Mouse (Mus musculus): ENCODE results near the gene Cgnl1. TPM values are rescaled to one million over a fixed set of nuclear protein-coding genes. Genes with fewer than 3 reads are reported as not detected.
A peak's percentile ranks its signal among the peaks of the same experiment; 100 is the strongest.

The Cgnl1 gene
- total RNA-seq, 2 experiments from 2014 or later, result 11.4 to 11.5 TPM

GRCm38 (mm10) chr9:71609010-71609409, 162.4 kb downstream of the Cgnl1 start:
- no peak for TF ChIP-seq CTCF (IDR thresholded peaks at IDR 0.05)
- H3K27ac ChIP-seq, result no peak overlapping the region
- no peak overlapping the region for H3K4me3 ChIP-seq
- no peak for DNase-seq (ENCODE audit: extremely low spot score in 1 of 2, low spot score in 2 of 2)
- intact Hi-C loops (cut with DNase I), result no loop called here

- no peak for TF ChIP-seq CTCF (IDR thresholded peaks at IDR 0.05)
- DNase-seq (ENCODE audit: extremely low spot score in 1 of 2, low spot score in 2 of 2), result no peak
- H3K27ac ChIP-seq, result no peak overlapping the region
- intact Hi-C loops (cut with DNase I), result loop anchor here (1.0 kb wide), 1 partner anchor 25 kb away; no protein-coding TSS in a partner anchor
- H3K4me3 ChIP-seq, result no peak overlapping the region
These were observed 164.9 kb downstream of the Cgnl1 start for GRCm38 (mm10) chr9:71606296-71607057.

GRCm38 (mm10) chr9:71604914-71605635, 166.3 kb downstream of the Cgnl1 start:
- Histone ChIP-seq H3K27ac (no peak overlapping the region), H3K4me3 (no peak overlapping the region)
- intact Hi-C loops (cut with DNase I), result no loop called here
- TF ChIP-seq CTCF (IDR thresholded peaks at IDR 0.05), result no peak
- no peak for DNase-seq (ENCODE audit: extremely low spot score in 1 of 2, low spot score in 2 of 2)

- H3K27ac ChIP-seq, result no peak overlapping the region
- no peak for TF ChIP-seq CTCF (IDR thresholded peaks at IDR 0.05)
- no peak for DNase-seq (ENCODE audit: extremely low spot score in 1 of 2, low spot score in 2 of 2)
- intact Hi-C loops (cut with DNase I), result no loop called here
- H3K4me3 ChIP-seq, result no peak overlapping the region
These were observed 171.5 kb downstream of the Cgnl1 start for GRCm38 (mm10) chr9:71599861-71600260.

GRCm38 (mm10) chr9:71596888-71597287, 174.5 kb downstream of the Cgnl1 start:
- Histone ChIP-seq H3K4me3 (no peak overlapping the region), H3K27ac (no peak overlapping the region)
- intact Hi-C loops (cut with DNase I), result no loop called here
- DNase-seq (ENCODE audit: extremely low spot score in 1 of 2, low spot score in 2 of 2), result no peak
- no peak for TF ChIP-seq CTCF (IDR thresholded peaks at IDR 0.05)

GRCm38 (mm10) chr9:71592577-71593285, 178.7 kb downstream of the Cgnl1 start:
- no peak for DNase-seq (ENCODE audit: extremely low spot score in 1 of 2, low spot score in 2 of 2)
- intact Hi-C loops (cut with DNase I), result no loop called here
- no peak overlapping the region for H3K27ac ChIP-seq
- no peak; the same call in 1 of the 2 replicates for TF ChIP-seq CTCF (IDR thresholded peaks at IDR 0.05)
- peak overlapping the region; percentile 51 for H3K4me3 ChIP-seq

- Histone ChIP-seq H3K4me3 (peak within 1 kb of the TSS; percentile 51), H3K27ac (no peak within 1 kb of the TSS)
- intact Hi-C loops (cut with DNase I), result no loop called here
- TF ChIP-seq CTCF (IDR thresholded peaks at IDR 0.05), result no peak
- DNase-seq (ENCODE audit: extremely low spot score in 1 of 2, low spot score in 2 of 2), result peak; percentile 63 to 67
These were observed 179.4 kb downstream of the Cgnl1 start, which contains the start of gene Myzap for GRCm38 (mm10) chr9:71591938-71592548. Gene Myzap, minus strand, starts transcription at chr9:71592360.

- intact Hi-C loops (cut with DNase I), result no loop called here
- no peak for TF ChIP-seq CTCF (IDR thresholded peaks at IDR 0.05)
- H3K4me3 ChIP-seq, result no peak overlapping the region
These were observed 180.3 kb downstream of the Cgnl1 start for GRCm38 (mm10) chr9:71591106-71591505.

GRCm38 (mm10) chr9:71589771-71590170, 181.6 kb downstream of the Cgnl1 start:
- no peak overlapping the region for H3K27ac ChIP-seq
- intact Hi-C loops (cut with DNase I), result no loop called here
- H3K4me3 ChIP-seq, result no peak overlapping the region
- no peak for DNase-seq (ENCODE audit: extremely low spot score in 1 of 2, low spot score in 2 of 2)
- no peak for TF ChIP-seq CTCF (IDR thresholded peaks at IDR 0.05)

More at GRCm38 (mm10) chr9:71591106-71591505, 180.3 kb downstream of the Cgnl1 start:
- no peak for DNase-seq (ENCODE audit: extremely low spot score in 1 of 2, low spot score in 2 of 2)
- H3K27ac ChIP-seq, result no peak overlapping the region

- Histone ChIP-seq H3K4me3 (no peak overlapping the region), H3K27ac (no peak overlapping the region)
- no peak for DNase-seq (ENCODE audit: extremely low spot score in 1 of 2, low spot score in 2 of 2)
- no peak for TF ChIP-seq CTCF (IDR thresholded peaks at IDR 0.05)
- intact Hi-C loops (cut with DNase I), result no loop called here
These were observed 182.3 kb downstream of the Cgnl1 start for GRCm38 (mm10) chr9:71588930-71589592.

GRCm38 (mm10) chr9:71586408-71586807, 185.0 kb downstream of the Cgnl1 start:
- intact Hi-C loops (cut with DNase I), result no loop called here
- no peak overlapping the region for H3K4me3 ChIP-seq
- no peak overlapping the region for H3K27ac ChIP-seq
- TF ChIP-seq CTCF (IDR thresholded peaks at IDR 0.05), result no peak
- no peak for DNase-seq (ENCODE audit: extremely low spot score in 1 of 2, low spot score in 2 of 2)

Measured in left cerebral cortex, adult 2 months (tissue).